12 mouse cellular contexts compared by ENCODE assay signal in the genomic region with DNA sequence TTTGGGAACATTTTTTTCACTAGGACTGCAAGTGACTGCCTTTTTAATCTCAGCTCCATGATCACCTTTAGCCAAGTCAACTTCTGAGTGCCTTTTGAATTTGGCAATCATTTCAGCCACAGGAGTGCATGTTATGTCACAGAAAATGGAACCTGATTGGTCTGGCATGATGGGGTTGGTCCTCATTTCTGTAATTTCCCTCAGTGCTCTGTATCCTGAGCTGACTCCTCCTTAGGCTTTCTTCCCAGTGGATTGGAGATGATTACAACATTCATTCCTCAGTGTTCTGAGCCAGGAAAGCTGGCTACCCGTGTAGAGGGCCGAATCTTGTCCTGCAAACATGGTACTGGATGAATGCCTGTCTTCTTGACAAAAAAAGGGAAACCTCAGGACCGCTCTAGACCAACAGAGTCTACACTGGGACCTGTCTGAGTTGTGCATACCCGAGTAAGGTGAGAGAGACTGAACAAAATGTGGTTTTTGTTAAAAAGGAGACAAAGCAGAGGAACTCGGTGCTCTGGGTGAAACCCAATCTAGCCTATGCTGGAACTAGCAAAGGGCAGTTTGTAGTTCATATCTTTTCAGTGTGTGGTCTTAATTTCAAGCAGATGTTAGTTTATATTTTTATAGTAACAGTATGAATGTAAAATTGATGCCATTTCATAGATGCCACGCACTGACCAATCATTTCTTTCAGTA.
DNase-seq lines count a peak whose midpoint lies in the region; ATAC-seq and TF ChIP-seq lines count a peak whose summit lies in the region.
"Had no signal": no experiment of that assay in that cellular context is flagged by ENCODE, and none has a peak within 500 bp of the region (broad histone marks: within the 10 kb centered on the region; RNA-seq: fewer than 3 reads in every experiment).

No protein-coding gene starts in this region.

- H3K79me2 ChIP-seq in liver, adult 2 months (ENCODE audit: control insufficient read depth, insufficient read depth, low read length): no peaks in the 10 kb centered on the region; the same call in 1 of the 2 replicates

- no peak for TF ChIP-seq EP300 in liver, postnatal 0 days (IDR thresholded peaks at IDR 0.05; ENCODE audit: low read depth)

- 71% methylated on average over 6 of the region's 6 CpGs for WGBS in liver, adult 2 months
- WGBS in liver, postnatal 0 days (ENCODE audit: insufficient replicate concordance): 69% methylated on average over 6 of the region's 6 CpGs
- 42% methylated on average over 6 of the region's 6 CpGs for WGBS in embryonic facial prominence, embryonic 11.5 days
- 45% methylated on average over 6 of the region's 6 CpGs for WGBS in limb, embryonic 13.5 days

- no peak for TF ChIP-seq POLR2A in liver, adult 2 months (IDR thresholded peaks at IDR 0.05; ENCODE audit: extremely low read depth, insufficient read depth, low read length)

- no peaks in the 10 kb centered on the region for H3K9me3 ChIP-seq in liver, postnatal 0 days (ENCODE audit: low read length)
- no peaks in the 10 kb centered on the region for H3K9me3 ChIP-seq in embryonic facial prominence, embryonic 11.5 days (replicated peaks; ENCODE audit: control insufficient read depth, low read length)
- no peaks in the 10 kb centered on the region for H3K9me3 ChIP-seq in limb, embryonic 13.5 days

- DNase-seq in gastrocnemius, adult 2 months: no peak
- DNase-seq in gastrocnemius, adult 8-10 months (ENCODE audit: low spot score in 2 of 2): no peak
- DNase-seq in liver, adult 2 months (ENCODE audit: extremely low read depth, low read depth, low spot score): peak; percentile 17
- DNase-seq in liver, postnatal 0 days: no peak
- DNase-seq in embryonic facial prominence, embryonic 11.5 days (ENCODE audit: low spot score): peak; percentile 73
- DNase-seq in left cerebral cortex, adult 18-20 months (ENCODE audit: low spot score in 2 of 2): no peak
- no peak for DNase-seq in urinary bladder, postnatal 4 days (ENCODE audit: low spot score in 2 of 2)
- DNase-seq: cerebellum, postnatal 14 days; kidney, postnatal 36 days; thymus, postnatal 14 days had no signal

- no peaks in the 10 kb centered on the region for H3K36me3 ChIP-seq in liver, adult 2 months (ENCODE audit: control insufficient read depth, insufficient read depth, low read length)
- H3K36me3 ChIP-seq in liver, postnatal 0 days (replicated peaks; ENCODE audit: insufficient read depth, low read length): no peaks in the 10 kb centered on the region
- H3K36me3 ChIP-seq in embryonic facial prominence, embryonic 11.5 days (replicated peaks; ENCODE audit: control insufficient read depth, insufficient read depth, low read depth, low read length): no peaks in the 10 kb centered on the region
- H3K36me3 ChIP-seq in limb, embryonic 13.5 days: peaks cover 5% of the 10 kb centered on the region; the same call in 1 of the 2 replicates

- H3K27ac ChIP-seq in gastrocnemius, adult 2 months: peak overlapping the region; percentile 70
- H3K27ac ChIP-seq in liver, adult 2 months (replicated peaks; ENCODE audit: insufficient read depth, low read depth, low read length): no peak overlapping the region
- H3K27ac ChIP-seq in liver, postnatal 0 days (ENCODE audit: low read depth): no peak overlapping the region
- H3K27ac ChIP-seq in embryonic facial prominence, embryonic 11.5 days (replicated peaks; ENCODE audit: low read depth, low read length): peak overlapping the region; percentile 38; the same call in 1 of the 2 replicates
- peak overlapping the region; percentile 52; the same call in 1 of the 2 replicates for H3K27ac ChIP-seq in limb, embryonic 13.5 days

- H3K4me1 ChIP-seq in liver, adult 2 months (ENCODE audit: control insufficient read depth, insufficient read depth, low read length): peaks cover 7% of the 10 kb centered on the region
- peaks cover 31% of the 10 kb centered on the region for H3K4me1 ChIP-seq in liver, postnatal 0 days (ENCODE audit: insufficient read depth)
- peaks cover 2% of the 10 kb centered on the region; the same call in 1 of the 2 replicates for H3K4me1 ChIP-seq in embryonic facial prominence, embryonic 11.5 days (ENCODE audit: control insufficient read depth, insufficient read depth, low read length)
- H3K4me1 ChIP-seq in limb, embryonic 13.5 days: peaks cover 57% of the 10 kb centered on the region

- H3K4me2 ChIP-seq in liver, postnatal 0 days (ENCODE audit: low read depth, low read length): no peak overlapping the region
- no peak overlapping the region for H3K4me2 ChIP-seq in embryonic facial prominence, embryonic 11.5 days (ENCODE audit: low read depth, low read length)
- H3K4me2 ChIP-seq in limb, embryonic 13.5 days (replicated peaks): no peak overlapping the region

- no peaks in the 10 kb centered on the region for H3K27me3 ChIP-seq in liver, adult 2 months (ENCODE audit: control insufficient read depth, insufficient read depth, low read length)
- no peaks in the 10 kb centered on the region for H3K27me3 ChIP-seq in liver, postnatal 0 days (ENCODE audit: insufficient read depth, low read length)
- H3K27me3 ChIP-seq in embryonic facial prominence, embryonic 11.5 days (ENCODE audit: control insufficient read depth, insufficient read depth, low read length): no peaks in the 10 kb centered on the region
- no peaks in the 10 kb centered on the region for H3K27me3 ChIP-seq in limb, embryonic 13.5 days

- H3K9ac ChIP-seq in liver, adult 2 months (ENCODE audit: low read depth, low read length): no peak overlapping the region
- no peak overlapping the region for H3K9ac ChIP-seq in liver, postnatal 0 days (replicated peaks)
- H3K9ac ChIP-seq in embryonic facial prominence, embryonic 11.5 days (replicated peaks; ENCODE audit: low read length): no peak overlapping the region
- no peak overlapping the region for H3K9ac ChIP-seq in limb, embryonic 13.5 days

- no peak for ATAC-seq in liver, postnatal 0 days
- peak; percentile 83 for ATAC-seq in embryonic facial prominence, embryonic 11.5 days (replicated peaks; ENCODE audit: insufficient number of reproducible peaks, low FRiP score, low TSS enrichment, low read depth)
- ATAC-seq in limb, embryonic 13.5 days (ENCODE audit: low FRiP score, low read depth): no peak; the same call in 1 of the 2 replicates
- ATAC-seq: inflammation-experienced regulatory T-cells, adult 6 months had no signal

- intact Hi-C loops in gastrocnemius, adult 2 months (cut with DNase I): no loop called here

- TF ChIP-seq CTCF in gastrocnemius, adult 2 months (IDR thresholded peaks at IDR 0.05): no peak
- no peak for TF ChIP-seq CTCF in liver, adult 2 months (IDR thresholded peaks at IDR 0.05; ENCODE audit: low read depth, low read length)
- TF ChIP-seq CTCF in liver, postnatal 0 days (IDR thresholded peaks at IDR 0.05; ENCODE audit: low read depth): no peak

- H3K4me3 ChIP-seq in gastrocnemius, adult 2 months: peak overlapping the region; percentile 33; the same call in 1 of the 2 replicates
- no peak overlapping the region for H3K4me3 ChIP-seq in liver, adult 2 months (ENCODE audit: insufficient read depth, low read depth, low read length)
- no peak overlapping the region for H3K4me3 ChIP-seq in liver, postnatal 0 days (ENCODE audit: low read depth, low read length)
- no peak overlapping the region for H3K4me3 ChIP-seq in embryonic facial prominence, embryonic 11.5 days (ENCODE audit: low read depth, low read length)
- H3K4me3 ChIP-seq in limb, embryonic 13.5 days: no peak overlapping the region

Comparison
In these comparisons a context has a peak if more than half of its experiments do, and no peak if none do; other contexts are left out.
1. DNase-seq: peak in liver, adult 2 months (single experiment) and embryonic facial prominence, embryonic 11.5 days (single experiment); none in gastrocnemius, adult 2 months (single experiment), gastrocnemius, adult 8-10 months (0 of 2), liver, postnatal 0 days (single experiment), left cerebral cortex, adult 18-20 months (0 of 2) and urinary bladder, postnatal 4 days (0 of 2).
2. H3K27ac ChIP-seq: peak in gastrocnemius, adult 2 months (single experiment), embryonic facial prominence, embryonic 11.5 days (single experiment) and limb, embryonic 13.5 days (single experiment); none in liver, adult 2 months (single experiment) and liver, postnatal 0 days (single experiment).